In genomic region chrX:8163076-8163475, GRCm38 (mm10) we compare ENCODE assay signal across 16 mouse cellular contexts. TPM values are rescaled to one million over a fixed set of nuclear protein-coding genes. Genes with fewer than 3 reads are reported as not detected.
DNase-seq lines count a peak whose midpoint lies in the region; ATAC-seq lines count a peak whose summit lies in the region.
"Had no signal": no experiment of that assay in that cellular context is flagged by ENCODE, and none has a peak within 500 bp of the region (broad histone marks: within the 10 kb centered on the region; RNA-seq: fewer than 3 reads in every experiment).

No protein-coding gene starts in this region.

- H3K4me3 ChIP-seq in heart, embryonic 13.5 days = no peak overlapping the region
- H3K4me3 ChIP-seq: hindbrain, embryonic 15.5 days; limb, embryonic 15.5 days; midbrain, embryonic 12.5 days had no signal

- H3K4me1 ChIP-seq in heart, embryonic 13.5 days = no peaks in the 10 kb centered on the region; the same call in 1 of the 2 replicates
- H3K4me1 ChIP-seq: hindbrain, embryonic 15.5 days; limb, embryonic 15.5 days; midbrain, embryonic 12.5 days had no signal

- 0 out of 2 replicates have a peak overlapping the region, but pooled peaks have one; percentile 40 for H3K9ac ChIP-seq in heart, embryonic 13.5 days
- H3K9ac ChIP-seq: hindbrain, embryonic 15.5 days; limb, embryonic 15.5 days; midbrain, embryonic 12.5 days had no signal

- no peak for DNase-seq in heart, adult 8-10 months (ENCODE audit: low spot score)
- peak; percentile 4 for DNase-seq in urinary bladder, postnatal 14 days (ENCODE audit: low spot score)
- DNase-seq in urinary bladder, adult 2 months (ENCODE audit: low spot score) = no peak
- DNase-seq in lung, postnatal 10 days = peak; percentile 6
- no peak for DNase-seq in spleen, postnatal 10 days (ENCODE audit: low spot score in 2 of 2)
- DNase-seq: adrenal gland, postnatal 14 days; gastrocnemius, postnatal 14 days; kidney, adult 11 months; kidney, postnatal 10 days; layer of hippocampus, adult 9-11 months had no signal

- peaks cover 29% of the 10 kb centered on the region for H3K36me3 ChIP-seq in heart, embryonic 13.5 days
- H3K36me3 ChIP-seq: hindbrain, embryonic 15.5 days; midbrain, embryonic 12.5 days had no signal

- ATAC-seq in heart, embryonic 13.5 days (ENCODE audit: extremely low read depth, insufficient number of reproducible peaks, low FRiP score, low TSS enrichment) = no peak
- ATAC-seq in CD4-positive, CD25-positive, alpha-beta regulatory T cell, adult 4 months = no peak
- ATAC-seq: forebrain, embryonic 16.5 days had no signal

- H3K4me2 ChIP-seq in heart, embryonic 13.5 days = no peak overlapping the region
- H3K4me2 ChIP-seq: hindbrain, embryonic 15.5 days; limb, embryonic 15.5 days; midbrain, embryonic 12.5 days had no signal

- H3K27me3 ChIP-seq in heart, embryonic 13.5 days (replicated peaks) = no peaks in the 10 kb centered on the region
- H3K27me3 ChIP-seq: hindbrain, embryonic 15.5 days; limb, embryonic 15.5 days; midbrain, embryonic 12.5 days had no signal

- H3K9me3 ChIP-seq in heart, embryonic 13.5 days = no peaks in the 10 kb centered on the region
- H3K9me3 ChIP-seq: hindbrain, embryonic 15.5 days; limb, embryonic 15.5 days; midbrain, embryonic 12.5 days had no signal

- H3K27ac ChIP-seq in heart, embryonic 13.5 days (replicated peaks) = peak overlapping the region; percentile 36
- H3K27ac ChIP-seq: hindbrain, embryonic 15.5 days; limb, embryonic 15.5 days; midbrain, embryonic 12.5 days had no signal

- 68% methylated on average over 5 of the region's 5 CpGs for WGBS in heart, embryonic 13.5 days

RNA-seq across cellular contexts. Expression of gene Tbc1d25, which starts 12.9 kb away (rescaled TPM):
- polyA plus RNA-seq in heart, embryonic 13.5 days (2015; fragmentation: Nextera tagmentation; extraction: Ambion mirVana) = 9.0 and 10.4 TPM in 2 replicates
- total RNA-seq in heart, adult 8-10 months (2022) = 1 to 10 TPM; 3.1 to 5.5 (median 4.4) TPM
- polyA plus RNA-seq in urinary bladder, adult 2 months (2012; rRNA removed) = 11.2 and 11.7 TPM in 2 replicates
- polyA plus RNA-seq in CD4-positive, CD25-positive, alpha-beta regulatory T cell, adult 4 months (2017; shearing (Covaris generic)) = 1 to 10 TPM; 3.2 to 4.2 TPM

RNA-seq across cellular contexts. Expression of gene Rbm3, which starts 17.4 kb away (rescaled TPM):
- polyA plus RNA-seq in heart, embryonic 13.5 days (2015; fragmentation: Nextera tagmentation; extraction: Ambion mirVana) = 323 and 335 TPM in 2 replicates
- 100 to 1,000 TPM in 1 of 4 experiments, 10 to 100 TPM in 3; 38.2 to 113 (median 59.5) TPM for total RNA-seq in heart, adult 8-10 months (2022)
- 281 and 318 TPM in 2 replicates for polyA plus RNA-seq in urinary bladder, adult 2 months (2012; rRNA removed)
- 100 to 1,000 TPM; 519 to 666 TPM for polyA plus RNA-seq in CD4-positive, CD25-positive, alpha-beta regulatory T cell, adult 4 months (2017; shearing (Covaris generic))

RNA-seq across cellular contexts. Expression of gene Ebp, which starts 30.2 kb away (rescaled TPM):
- polyA plus RNA-seq in heart, embryonic 13.5 days (2015; fragmentation: Nextera tagmentation; extraction: Ambion mirVana) = 26.2 and 29.2 TPM in 2 replicates
- 10 to 100 TPM; 14.5 to 21.8 (median 17.8) TPM for total RNA-seq in heart, adult 8-10 months (2022)
- polyA plus RNA-seq in urinary bladder, adult 2 months (2012; rRNA removed) = 30.5 and 33.0 TPM in 2 replicates
- 100 to 1,000 TPM; 131 to 160 TPM for polyA plus RNA-seq in CD4-positive, CD25-positive, alpha-beta regulatory T cell, adult 4 months (2017; shearing (Covaris generic))

RNA-seq across cellular contexts. Expression of gene Wdr13, which starts 30.4 kb away (rescaled TPM):
- 20.9 and 22.8 TPM in 2 replicates for polyA plus RNA-seq in heart, embryonic 13.5 days (2015; fragmentation: Nextera tagmentation; extraction: Ambion mirVana)
- 10 to 100 TPM; 34.2 to 48.2 (median 41.0) TPM for total RNA-seq in heart, adult 8-10 months (2022)
- 73.3 and 77.8 TPM in 2 replicates for polyA plus RNA-seq in urinary bladder, adult 2 months (2012; rRNA removed)
- polyA plus RNA-seq in CD4-positive, CD25-positive, alpha-beta regulatory T cell, adult 4 months (2017; shearing (Covaris generic)) = 10 to 100 TPM; 19.1 to 33.8 TPM

RNA-seq across cellular contexts. Expression of gene Porcn, which starts 43.2 kb away (rescaled TPM):
- polyA plus RNA-seq in heart, embryonic 13.5 days (2015; fragmentation: Nextera tagmentation; extraction: Ambion mirVana) = 3.7 and 3.9 TPM in 2 replicates
- 1 to 10 TPM; 2.1 to 3.9 (median 2.9) TPM for total RNA-seq in heart, adult 8-10 months (2022)
- polyA plus RNA-seq in urinary bladder, adult 2 months (2012; rRNA removed) = 40.1 and 41.2 TPM in 2 replicates
- under 1 TPM; 0.30 to 0.33 TPM for polyA plus RNA-seq in CD4-positive, CD25-positive, alpha-beta regulatory T cell, adult 4 months (2017; shearing (Covaris generic))

Comparison
In these comparisons a context has a peak if more than half of its experiments do, and no peak if none do; other contexts are left out.
1. DNase-seq: peak in urinary bladder, postnatal 14 days (single experiment) and lung, postnatal 10 days (single experiment); none in heart, adult 8-10 months (single experiment), urinary bladder, adult 2 months (single experiment) and spleen, postnatal 10 days (0 of 2).